Mouse (Mus musculus) heart, postnatal 0 days (tissue): ENCODE data around the gene Pde4a.

Source experiments
- CTCF ChIP-seq: IDR thresholded peaks from 2 replicates; pipeline ENCODE4 v1.5.1; 2016; ENCODE audit warnings: antibody characterized with exemption, control low read depth, low read depth
- EP300 ChIP-seq: IDR thresholded peaks from 2 replicates; pipeline ENCODE4 v1.6.1; 2016; ENCODE audit warnings: antibody characterized with exemption, low read depth

- TF ChIP-seq CTCF (no peak), EP300 (no peak)
Measured at GRCm38 (mm10) chr9:21198960-21199359, 33.4 kb downstream of the Pde4a start.
